Mouse (Mus musculus) thymus, adult 2 months (tissue): ENCODE results near the gene Pknox2.

Experiments
- CTCF ChIP-seq: fragments of 200-500 bp; IDR thresholded peaks from 2 replicates; pipeline ENCODE4 v1.5.1; 2012; ENCODE audit warnings: mild to moderate bottlenecking, control low read depth, low read length, moderate library complexity, borderline replicate concordance; ENCODE audit not compliant: control insufficient read depth, poor library complexity, insufficient read depth; ENCODE audit errors: extremely low read depth
- POLR2A ChIP-seq: fragments of 200-500 bp; IDR thresholded peaks from 2 replicates; pipeline ENCODE4 v1.6.1; 2012; ENCODE audit warnings: mild to moderate bottlenecking, low read length, control low read depth, moderate library complexity; ENCODE audit not compliant: control insufficient read depth, poor library complexity, insufficient read depth; ENCODE audit errors: extremely low read depth

DNA sequence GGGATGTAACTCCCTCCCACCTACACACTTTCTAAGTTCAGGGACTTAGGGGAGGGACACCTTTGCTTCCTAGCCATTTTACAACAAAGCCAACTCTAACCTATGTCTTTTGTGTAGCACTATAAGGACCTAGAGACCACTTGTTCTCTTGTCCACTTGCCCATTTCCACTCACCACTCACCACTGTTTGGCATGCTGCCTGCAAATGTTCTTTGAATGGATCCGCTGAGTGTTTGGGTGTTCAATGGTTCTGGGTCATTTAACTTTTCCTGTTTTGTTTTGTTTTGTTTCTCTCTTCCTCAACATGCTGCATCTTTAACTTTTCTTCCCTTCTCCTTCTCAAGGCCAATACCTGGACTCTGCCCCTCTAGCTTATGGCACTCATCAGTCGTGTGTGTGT, 39.7 kb downstream of the Pknox2 start:
- TF ChIP-seq POLR2A = no peak
- TF ChIP-seq CTCF = no peak
